Mouse (Mus musculus): ENCODE results near the gene Camk1g.

Camk1g gene

GRCm38 (mm10) chr1:193376478-193377134 is 6.5 kb upstream of the Camk1g start:
- DNase-seq (ENCODE audit: extremely low spot score) = peak; percentile 69

- DNase-seq (ENCODE audit: extremely low spot score) = no peak
These were observed 3.9 kb upstream of the Camk1g start for GRCm38 (mm10) chr1:193373906-193374413.

- DNase-seq (ENCODE audit: extremely low spot score) = no peak
These were observed 1.0 kb downstream of the Camk1g start for GRCm38 (mm10) chr1:193369091-193369490.

- DNase-seq (ENCODE audit: extremely low spot score) = no peak
These were observed 2.0 kb downstream of the Camk1g start for GRCm38 (mm10) chr1:193368055-193368454.

- DNase-seq (ENCODE audit: extremely low spot score) = peak; percentile 33
These were observed 6.3 kb downstream of the Camk1g start for GRCm38 (mm10) chr1:193363801-193364231.

- no peak for DNase-seq (ENCODE audit: extremely low spot score)
These were observed 8.0 kb downstream of the Camk1g start for GRCm38 (mm10) chr1:193362078-193362477.

GRCm38 (mm10) chr1:193361181-193361580 is 8.9 kb downstream of the Camk1g start:
- no peak for DNase-seq (ENCODE audit: extremely low spot score)

GRCm38 (mm10) chr1:193359199-193359598 is 10.9 kb downstream of the Camk1g start:
- DNase-seq (ENCODE audit: extremely low spot score) = no peak

- no peak for DNase-seq (ENCODE audit: extremely low spot score)
These were observed 18.5 kb downstream of the Camk1g start for GRCm38 (mm10) chr1:193351583-193351982.

GRCm38 (mm10) chr1:193350546-193350801 is 19.6 kb downstream of the Camk1g start:
- no peak for DNase-seq (ENCODE audit: extremely low spot score)

- no peak for DNase-seq (ENCODE audit: extremely low spot score)
These were observed 20.2 kb downstream of the Camk1g start for GRCm38 (mm10) chr1:193349702-193350545.

- no peak for DNase-seq (ENCODE audit: extremely low spot score)
These were observed 21.7 kb downstream of the Camk1g start for GRCm38 (mm10) chr1:193348261-193348962.

- no peak for DNase-seq (ENCODE audit: extremely low spot score)
These were observed 23.2 kb downstream of the Camk1g start for GRCm38 (mm10) chr1:193346908-193347307.

- DNase-seq (ENCODE audit: extremely low spot score) = no peak
These were observed 25.1 kb downstream of the Camk1g start for GRCm38 (mm10) chr1:193344976-193345375.

GRCm38 (mm10) chr1:193343853-193344252 is 26.2 kb downstream of the Camk1g start:
- DNase-seq (ENCODE audit: extremely low spot score) = no peak

GRCm38 (mm10) chr1:193342198-193342946 is 27.7 kb downstream of the Camk1g start:
- DNase-seq (ENCODE audit: extremely low spot score) = no peak

GRCm38 (mm10) chr1:193338363-193338995 is 31.6 kb downstream of the Camk1g start:
- DNase-seq (ENCODE audit: extremely low spot score) = no peak

- DNase-seq (ENCODE audit: extremely low spot score) = no peak
These were observed 32.2 kb downstream of the Camk1g start for GRCm38 (mm10) chr1:193337787-193338310.

GRCm38 (mm10) chr1:193337018-193337321 is 33.1 kb downstream of the Camk1g start:
- DNase-seq (ENCODE audit: extremely low spot score) = no peak

- no peak for DNase-seq (ENCODE audit: extremely low spot score)
These were observed 33.7 kb downstream of the Camk1g start for GRCm38 (mm10) chr1:193336122-193337017.

Measured in embryo, embryonic 9.5 days (tissue).